Mouse (Mus musculus) kidney, postnatal 36 days (tissue): ENCODE measurements at regions not wholly inside any gene's neighbourhood (a gene's known extent, or its start where the extent isn't known, plus 50 kb on each side); places are given as distances from the start of the nearest gene placed in this dataset.

Experiments
- DNase-seq, 2 experiments: peaks; one replicate each; pipeline ENCODE4 v3.0.0; 2021 to 2022; ENCODE audit warnings: mixed read lengths in 2 of 2

DNA sequence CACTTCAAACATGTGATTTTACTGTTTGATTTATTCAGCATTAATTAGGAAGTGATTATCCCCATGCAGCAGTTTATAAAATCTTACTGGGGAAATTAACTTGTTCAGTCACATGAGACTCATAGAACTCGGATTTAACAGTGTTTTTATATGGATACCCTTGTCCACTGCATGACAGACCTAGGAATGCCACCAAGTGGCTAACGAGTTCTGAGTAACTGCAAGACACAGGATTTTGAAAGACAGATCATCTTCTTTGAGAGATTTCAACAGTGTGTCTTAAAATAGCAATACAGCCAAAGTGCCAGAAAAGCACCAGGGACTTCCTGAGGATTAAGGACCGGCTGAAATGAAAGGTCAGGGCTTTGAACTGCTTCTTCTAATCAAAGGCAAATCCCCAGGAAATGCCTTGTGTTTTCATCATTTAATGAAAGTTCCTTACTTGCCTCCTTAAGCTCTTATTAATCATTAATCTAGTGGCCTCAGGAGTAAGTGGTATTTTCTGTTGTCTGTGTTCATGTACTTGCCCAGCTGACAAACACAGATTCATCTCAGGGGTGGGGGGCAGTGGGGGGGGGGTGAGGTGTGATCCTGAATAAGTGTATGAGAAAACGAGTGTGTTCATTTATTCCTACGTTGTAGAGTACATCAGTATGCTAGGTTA, 193.4 kb downstream of the Gm13691 start:
- DNase-seq: peak; percentile 9 to 52

- peak; percentile 56 to 83 for DNase-seq
Observed at GRCm38 (mm10) chr2:84184288-84185015, 194.1 kb downstream of the Gm13691 start.

DNA sequence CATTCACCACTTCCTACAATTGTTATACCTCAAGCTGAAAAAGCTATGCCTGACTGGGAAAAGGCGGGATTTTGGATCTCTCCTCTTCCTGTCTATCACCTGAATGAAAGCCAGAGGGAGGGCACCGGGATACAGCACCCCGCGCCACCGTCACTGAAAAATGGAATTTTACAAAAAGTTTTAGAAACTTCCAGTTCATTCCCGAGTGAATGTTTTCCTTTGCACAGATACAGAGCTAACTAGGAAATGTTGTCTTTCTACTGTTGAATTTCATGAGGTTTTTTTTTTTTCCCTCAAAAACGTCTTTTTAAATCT, 194.6 kb downstream of the Gm13691 start:
- peak in 1 of 2 experiments; percentile 52 for DNase-seq

DNA sequence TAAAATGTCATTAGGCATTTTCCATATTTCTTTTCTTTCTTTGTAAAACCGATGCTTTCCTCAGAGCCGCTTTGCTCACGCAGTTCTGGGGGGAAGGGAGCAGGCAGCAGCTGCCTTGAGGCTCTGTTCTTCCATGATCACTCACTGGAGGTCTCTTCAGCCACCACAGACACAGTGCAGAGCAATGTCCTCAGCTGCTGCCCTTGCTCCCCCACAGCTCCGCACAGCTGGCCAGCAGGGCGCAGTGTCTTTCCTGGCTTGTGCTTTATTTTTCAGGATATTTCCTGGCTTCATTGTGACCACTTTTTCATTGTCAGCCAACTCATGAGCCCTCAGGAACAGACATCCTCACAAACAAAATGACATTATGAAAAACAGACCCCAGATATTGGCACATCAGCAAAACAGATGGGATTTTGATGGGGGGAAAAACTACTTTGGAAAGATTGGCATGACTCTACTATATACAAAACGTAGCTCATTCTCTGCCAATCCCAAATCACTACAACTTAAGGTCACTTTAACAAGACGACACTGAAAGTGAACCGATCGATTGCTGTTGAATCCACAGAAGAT, 195.9 kb downstream of the Gm13691 start:
- peak; percentile 53 to 71 for DNase-seq

- no peak for DNase-seq
Observed at GRCm38 (mm10) chr2:84187456-84187855, 197.1 kb downstream of the Gm13691 start.

DNA sequence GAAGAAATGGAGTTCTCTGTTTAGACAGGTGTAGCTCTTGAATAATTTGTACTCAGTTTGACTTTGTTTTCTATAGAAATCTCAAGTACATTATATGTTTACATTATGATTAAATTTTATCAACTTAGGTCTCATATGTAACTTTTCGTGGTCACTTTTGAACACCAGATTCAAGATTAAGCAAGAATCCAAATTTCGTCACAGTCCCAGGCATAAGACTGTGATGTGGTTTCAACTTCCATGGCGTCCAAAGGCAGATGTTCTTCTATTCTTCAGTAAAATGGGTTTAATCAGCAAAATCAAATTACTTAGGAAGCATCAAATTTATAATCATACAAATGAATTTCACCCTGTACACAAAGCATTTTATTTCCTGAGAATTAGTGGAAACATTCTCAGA, 198.9 kb downstream of the Gm13691 start:
- DNase-seq: no peak

- DNase-seq: no peak
Observed at GRCm38 (mm10) chr2:84217116-84217515, 208.1 kb downstream of the Calcrl start.

GRCm38 (mm10) chr2:84222049-84222448, 203.2 kb downstream of the Calcrl start:
- DNase-seq: no peak

- DNase-seq: peak; percentile 29 to 57
Observed at GRCm38 (mm10) chr2:84229777-84230176, 195.4 kb downstream of the Calcrl start.

GRCm38 (mm10) chr2:84235641-84236040, 189.6 kb downstream of the Calcrl start:
- DNase-seq: no peak

DNA sequence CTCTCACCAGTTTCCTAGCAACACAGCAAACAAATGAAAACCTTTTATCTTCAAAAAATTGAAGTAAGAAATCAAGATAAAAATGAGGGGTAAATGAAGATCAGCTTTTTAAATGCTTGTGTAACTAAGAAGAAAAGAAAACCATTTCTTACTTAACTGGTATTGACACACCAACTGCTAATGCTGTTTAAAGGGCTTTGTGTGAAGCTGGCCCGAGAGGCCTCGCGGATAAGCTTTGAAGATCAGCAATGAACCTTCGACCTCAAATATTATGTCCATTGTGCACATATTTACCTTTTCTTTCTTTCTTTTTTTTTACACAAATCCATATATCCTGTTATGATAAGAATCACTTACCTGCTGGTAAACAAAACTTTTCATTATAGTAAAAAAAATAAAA, 184.0 kb downstream of the Calcrl start:
- DNase-seq: no peak

GRCm38 (mm10) chr2:84241986-84242385, 183.2 kb downstream of the Calcrl start:
- peak; percentile 4 to 20 for DNase-seq

- no peak for DNase-seq
Observed at GRCm38 (mm10) chr2:84245900-84246299, 179.3 kb downstream of the Calcrl start.

GRCm38 (mm10) chr2:84246562-84246961, 178.6 kb downstream of the Calcrl start:
- no peak for DNase-seq

- DNase-seq: no peak
Observed at GRCm38 (mm10) chr2:84248169-84248568, 177.0 kb downstream of the Calcrl start.

- no peak for DNase-seq
Observed at GRCm38 (mm10) chr2:84249871-84250270, 175.3 kb downstream of the Calcrl start.

DNA sequence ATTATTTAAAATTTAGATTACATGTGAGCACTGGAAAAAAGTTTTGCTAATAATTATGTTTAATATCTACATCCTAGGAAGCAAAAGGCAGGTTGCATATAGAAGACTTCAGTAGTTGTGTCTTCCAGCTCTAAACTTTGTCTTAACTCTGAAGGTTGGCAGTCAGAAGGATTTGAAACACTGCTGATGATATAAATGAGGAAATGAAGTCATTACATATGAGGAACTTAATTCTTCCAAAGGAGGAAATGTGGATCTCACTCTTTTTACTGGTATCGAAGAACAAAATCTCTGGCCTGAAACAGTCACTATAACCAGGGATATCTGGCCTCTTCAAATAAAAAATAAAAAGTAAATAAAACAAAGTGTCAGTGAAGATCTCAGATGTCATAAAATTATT, 173.1 kb downstream of the Calcrl start:
- DNase-seq: no peak

DNA sequence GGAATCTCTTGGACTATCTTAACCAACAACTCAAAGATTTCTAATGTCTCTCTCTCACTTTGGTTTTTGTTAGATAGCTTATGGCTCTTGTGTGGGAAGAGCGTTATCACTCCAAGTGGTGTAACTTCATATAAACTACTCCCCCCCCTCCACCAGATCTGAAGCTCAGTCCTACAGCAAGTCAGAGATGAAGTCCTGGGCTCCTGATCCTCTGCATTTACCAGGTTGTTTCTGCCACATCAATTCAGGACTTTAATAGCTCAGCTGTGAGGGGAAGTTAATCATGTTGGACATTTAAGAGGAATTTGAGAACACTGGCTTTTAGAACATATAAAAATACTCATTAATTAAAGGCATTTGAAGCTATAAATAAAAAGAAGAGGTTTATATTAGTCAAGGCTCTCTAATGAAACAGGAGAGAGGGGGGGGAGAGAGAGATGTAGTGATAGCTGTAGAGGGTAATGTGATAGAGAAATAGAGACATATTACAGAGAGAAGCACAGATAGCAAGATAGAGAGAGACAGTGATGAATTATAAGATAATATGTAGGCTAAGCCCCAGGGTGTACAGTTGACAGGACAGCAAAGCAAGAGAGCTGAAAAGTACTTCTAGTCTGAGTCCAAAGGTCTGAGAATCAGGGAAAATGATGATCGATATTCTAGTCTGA, 166.7 kb downstream of the Calcrl start:
- no peak for DNase-seq

DNA sequence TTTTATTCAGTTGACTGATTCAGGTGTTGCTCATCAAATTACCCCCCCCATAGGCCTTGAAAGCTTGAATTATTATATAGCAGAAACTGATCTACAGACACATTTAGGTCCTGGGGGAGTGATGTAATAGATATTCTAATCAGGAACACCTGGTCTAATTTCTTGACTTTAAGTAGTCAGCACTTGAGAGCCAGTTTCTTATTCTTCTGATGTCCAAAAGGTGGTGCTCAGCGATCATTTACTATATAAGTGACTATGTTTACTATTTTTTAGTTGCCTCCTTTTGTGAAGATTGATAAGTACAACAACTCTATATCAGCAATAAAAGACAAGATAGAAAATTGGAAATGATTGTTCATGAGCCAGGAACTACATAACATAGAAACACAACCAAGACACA, 166.0 kb downstream of the Calcrl start:
- no peak for DNase-seq

- no peak for DNase-seq
Observed at GRCm38 (mm10) chr2:84260701-84261100, 164.5 kb downstream of the Calcrl start.

DNA sequence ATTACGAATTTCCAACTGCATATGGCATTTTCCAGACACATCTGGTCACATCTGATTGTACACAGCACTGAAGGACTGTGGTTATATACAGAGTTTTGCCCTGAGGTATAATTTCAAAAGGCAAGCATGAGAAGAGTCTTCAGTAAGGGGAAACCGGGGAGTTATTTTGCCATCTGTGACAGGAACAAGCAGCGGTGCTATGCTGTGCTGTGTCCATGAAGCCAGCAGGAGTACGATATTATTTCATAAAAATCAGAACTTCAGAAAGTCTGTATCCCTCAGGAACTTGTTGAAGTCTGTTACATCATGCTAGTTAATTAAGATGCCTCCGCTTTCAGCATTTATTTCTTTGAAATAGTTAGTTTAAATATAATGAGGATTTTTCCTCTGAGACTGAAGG, 163.7 kb downstream of the Calcrl start:
- no peak for DNase-seq

GRCm38 (mm10) chr2:84264485-84264884, 160.7 kb downstream of the Calcrl start:
- no peak for DNase-seq

DNA sequence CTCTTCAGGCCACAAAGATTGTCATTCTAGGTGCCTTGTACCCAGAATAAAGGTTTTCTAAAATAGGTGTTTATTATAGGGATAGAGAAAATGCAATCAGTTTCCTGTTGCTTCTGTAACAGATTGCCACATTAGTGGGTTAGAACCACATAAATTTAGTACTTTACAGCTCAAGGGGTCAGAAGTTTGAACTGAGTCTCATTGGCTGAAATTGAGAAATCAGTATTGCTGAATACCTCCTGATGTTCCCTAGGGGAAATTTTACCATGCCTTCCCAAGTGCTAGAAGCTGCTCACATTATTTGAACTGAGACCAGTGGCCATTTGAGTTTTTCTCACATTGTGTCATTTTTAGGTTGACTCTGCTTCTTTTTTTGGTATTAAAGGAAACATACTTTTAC, 160.2 kb downstream of the Calcrl start:
- DNase-seq: no peak

GRCm38 (mm10) chr2:84266158-84266557, 159.1 kb downstream of the Calcrl start:
- DNase-seq: no peak
